Mouse (Mus musculus): Measurements from ENCODE around the gene Lbhd2. TPM values are rescaled to one million over a fixed set of nuclear protein-coding genes. Genes with fewer than 3 reads are reported as not detected.
A peak's percentile ranks its signal among the peaks of the same experiment; 100 is the strongest.

Gene Lbhd2
- polyA plus RNA-seq, 1 experiment from 2014 or later, result not detected

DNA sequence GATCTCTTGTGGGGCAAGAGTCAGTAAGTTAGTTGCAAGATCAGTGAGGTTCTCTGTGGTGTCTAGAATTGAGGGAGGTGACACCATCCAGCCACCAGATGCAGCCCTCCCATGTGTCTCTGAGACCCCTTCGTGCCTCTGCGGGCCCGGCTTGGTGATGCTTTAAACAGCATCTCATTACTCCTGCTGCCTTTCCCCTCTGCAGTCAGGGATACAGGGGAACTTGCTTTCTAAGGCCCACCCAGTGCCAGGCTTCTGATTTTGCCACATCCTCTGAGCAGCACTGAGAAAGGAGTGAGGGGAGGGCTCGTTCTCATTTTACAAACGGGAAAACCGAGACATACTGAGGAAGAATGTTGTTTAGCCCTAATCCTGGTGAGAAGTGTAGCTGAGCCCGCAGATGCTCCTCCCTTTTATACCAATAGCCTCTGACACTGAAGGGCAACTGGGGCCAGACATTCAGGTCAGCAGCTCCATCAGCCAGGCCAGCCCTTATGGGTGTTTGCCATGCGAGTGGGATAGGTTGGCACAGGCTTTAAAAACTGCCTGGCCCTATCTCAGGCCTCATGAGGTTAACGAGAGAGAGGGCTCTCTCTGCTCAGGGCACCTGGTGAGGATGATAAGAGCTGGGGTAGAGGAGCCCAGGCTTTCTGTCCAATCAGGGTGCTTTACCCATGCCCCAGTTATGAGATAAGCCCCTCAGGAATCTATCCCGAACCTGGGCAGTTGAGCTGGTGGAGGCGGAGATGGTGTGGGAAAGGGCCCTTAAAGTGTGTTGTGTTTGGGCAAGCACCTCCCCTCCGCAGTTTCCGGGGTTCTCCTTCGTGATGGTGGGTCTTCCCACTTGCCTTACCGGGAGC is 36.6 kb downstream of the Lbhd2 start:
- peak; percentile 61 for ATAC-seq (ENCODE audit: insufficient number of reproducible peaks, low FRiP score)
- Histone ChIP-seq H3K4me1 (replicated peaks) (peaks cover 48% of the 10 kb centered on the region), H3K4me3 (peak overlapping the region; percentile 49), H3K9me3 (replicated peaks) (0 out of 2 replicates have a peak, but pooled peaks cover 4% of the 10 kb centered on the region), H3K27me3 (replicated peaks) (peaks cover 92% of the 10 kb centered on the region), H3K9ac (peak overlapping the region; percentile 54), H3K4me2 (peak overlapping the region; percentile 78), H3K36me3 (no peaks in the 10 kb centered on the region), H3K27ac (ENCODE audit: poor library complexity, severe bottlenecking) (no peak overlapping the region)
- WGBS, result 16% methylated on average over 15 of the region's 15 CpGs

DNA sequence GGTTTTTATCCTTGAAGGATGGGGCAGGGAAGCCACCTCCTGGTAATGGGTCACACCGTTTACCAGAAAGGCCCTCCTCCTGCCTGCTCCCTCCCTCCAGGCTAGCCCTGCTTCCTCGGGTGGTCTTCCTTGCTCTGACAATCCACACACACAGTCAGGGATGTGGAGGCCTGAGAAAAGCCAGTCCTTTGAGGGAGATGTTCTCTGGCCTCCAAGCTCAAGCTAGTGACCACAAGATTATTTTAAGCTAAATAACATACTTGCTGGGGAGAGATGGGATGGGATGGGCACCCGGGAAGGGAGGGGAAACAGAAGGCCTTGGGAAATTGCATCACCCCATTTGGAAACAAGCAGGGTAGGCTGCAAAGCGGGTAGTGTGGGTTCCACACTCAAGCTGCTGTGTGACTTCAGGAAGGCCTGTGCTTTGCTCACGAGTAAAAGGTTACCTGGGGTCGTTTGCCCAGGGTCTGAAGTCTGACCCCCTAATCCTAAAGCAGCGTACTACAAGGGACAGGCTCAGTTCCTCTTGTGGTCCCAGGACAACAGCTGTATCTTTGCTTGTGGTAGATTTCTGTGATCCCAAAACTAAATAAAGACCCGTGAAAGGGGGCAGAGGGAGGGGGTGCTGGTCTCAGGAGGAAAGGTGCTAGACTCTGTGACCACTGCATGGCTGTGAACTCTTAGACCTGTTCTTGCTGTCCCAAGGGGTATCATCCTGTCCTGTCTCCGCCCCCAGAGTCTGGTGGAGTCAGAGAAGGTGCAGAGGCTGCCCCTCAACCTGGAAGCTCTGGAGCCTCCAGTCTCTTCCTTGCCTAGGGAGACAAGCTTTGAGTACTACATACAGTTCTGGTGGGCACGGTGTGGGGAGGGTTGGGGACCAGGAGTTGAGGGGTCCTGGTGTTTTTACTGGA is 37.6 kb downstream of the Lbhd2 start:
- no peak overlapping the region for H3K27ac ChIP-seq (ENCODE audit: poor library complexity, severe bottlenecking)
- 0 out of 2 replicates have a peak, but pooled peaks cover 4% of the 10 kb centered on the region for H3K9me3 ChIP-seq (replicated peaks)
- no peak for ATAC-seq (ENCODE audit: insufficient number of reproducible peaks, low FRiP score)
- H3K4me2 ChIP-seq, result peak overlapping the region; percentile 78
- H3K27me3 ChIP-seq (replicated peaks), result peaks cover 94% of the 10 kb centered on the region
- H3K4me1 ChIP-seq (replicated peaks), result peaks cover 57% of the 10 kb centered on the region
- no peak overlapping the region for H3K9ac ChIP-seq
- peak overlapping the region; percentile 49 for H3K4me3 ChIP-seq
- WGBS, result 36% methylated on average over 10 of the region's 10 CpGs
- no peaks in the 10 kb centered on the region for H3K36me3 ChIP-seq

- peaks cover 98% of the 10 kb centered on the region for H3K27me3 ChIP-seq (replicated peaks)
- ATAC-seq (ENCODE audit: insufficient number of reproducible peaks, low FRiP score), result no peak
- H3K36me3 ChIP-seq, result no peaks in the 10 kb centered on the region
- H3K4me1 ChIP-seq (replicated peaks), result peaks cover 69% of the 10 kb centered on the region
- WGBS, result 7% methylated on average over 52 of the region's 52 CpGs
- H3K4me2 ChIP-seq, result peak overlapping the region; percentile 53
- H3K9ac ChIP-seq, result peak overlapping the region; percentile 7
- H3K27ac ChIP-seq (ENCODE audit: poor library complexity, severe bottlenecking), result no peak overlapping the region
- H3K4me3 ChIP-seq, result peak overlapping the region; percentile 25
- H3K9me3 ChIP-seq (replicated peaks), result no peaks in the 10 kb centered on the region
Observed at GRCm38 (mm10) chr12:111445161-111445889, 38.7 kb downstream of the Lbhd2 start.

DNA sequence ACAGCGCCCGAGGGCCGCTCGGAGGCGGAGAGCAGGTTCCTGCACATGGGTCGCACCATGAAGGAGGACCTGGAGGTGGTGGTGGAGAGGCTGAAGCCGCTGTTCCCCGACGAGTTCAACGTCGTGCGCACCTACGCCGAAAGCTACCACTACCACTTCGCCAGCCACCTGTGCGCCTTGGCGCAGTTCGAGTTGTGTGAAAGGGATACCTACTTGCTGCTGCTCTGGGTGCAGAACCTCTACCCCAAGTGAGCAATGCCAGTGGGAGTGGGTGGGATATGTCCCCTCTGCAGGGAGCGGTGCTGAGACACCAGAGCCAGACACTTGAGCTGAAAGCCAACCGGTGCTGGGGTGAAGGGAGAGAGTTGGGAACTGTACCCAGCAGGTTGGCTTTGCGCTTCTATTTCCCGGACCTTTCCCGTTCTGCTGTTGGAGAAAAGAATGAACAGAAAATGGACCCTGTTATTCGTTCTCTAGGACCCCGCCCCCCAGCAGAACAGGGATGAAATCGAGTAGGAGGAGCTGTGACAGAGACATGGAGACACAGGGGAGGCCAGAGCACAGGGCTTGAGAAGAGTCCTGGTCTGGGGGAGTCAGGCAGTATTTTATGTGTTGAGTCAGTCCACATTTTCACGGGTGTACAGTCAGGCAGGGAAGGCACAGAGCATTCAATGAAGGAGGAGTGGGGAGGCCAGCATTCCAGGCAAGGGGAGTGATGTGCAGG is 39.4 kb downstream of the Lbhd2 start:
- Histone ChIP-seq H3K9ac (peak overlapping the region; percentile 7), H3K4me1 (replicated peaks) (peaks cover 75% of the 10 kb centered on the region), H3K4me3 (peak overlapping the region; percentile 25), H3K27me3 (replicated peaks) (peaks cover 99% of the 10 kb centered on the region), H3K36me3 (no peaks in the 10 kb centered on the region), H3K4me2 (peak overlapping the region; percentile 53), H3K9me3 (replicated peaks) (no peaks in the 10 kb centered on the region), H3K27ac (ENCODE audit: poor library complexity, severe bottlenecking) (no peak overlapping the region)
- ATAC-seq (ENCODE audit: insufficient number of reproducible peaks, low FRiP score), result no peak
- WGBS, result 18% methylated on average over 27 of the region's 27 CpGs

- peaks cover 75% of the 10 kb centered on the region for H3K4me1 ChIP-seq (replicated peaks)
- H3K36me3 ChIP-seq, result no peaks in the 10 kb centered on the region
- H3K4me2 ChIP-seq, result no peak overlapping the region
- H3K9ac ChIP-seq, result no peak overlapping the region
- no peaks in the 10 kb centered on the region for H3K9me3 ChIP-seq (replicated peaks)
- ATAC-seq (ENCODE audit: insufficient number of reproducible peaks, low FRiP score), result no peak
- H3K27me3 ChIP-seq (replicated peaks), result peaks cover 99% of the 10 kb centered on the region
- no peak overlapping the region for H3K4me3 ChIP-seq
- no peak overlapping the region for H3K27ac ChIP-seq (ENCODE audit: poor library complexity, severe bottlenecking)
- WGBS, result 34% methylated on average over 5 of the region's 5 CpGs
Observed at GRCm38 (mm10) chr12:111446745-111447144, 40.1 kb downstream of the Lbhd2 start.

- Histone ChIP-seq H3K4me1 (replicated peaks) (peaks cover 69% of the 10 kb centered on the region), H3K27ac (ENCODE audit: poor library complexity, severe bottlenecking) (no peak overlapping the region), H3K4me3 (no peak overlapping the region), H3K9me3 (replicated peaks) (no peaks in the 10 kb centered on the region), H3K36me3 (no peaks in the 10 kb centered on the region), H3K9ac (no peak overlapping the region), H3K4me2 (no peak overlapping the region), H3K27me3 (replicated peaks) (peaks cover 99% of the 10 kb centered on the region)
- no peak for ATAC-seq (ENCODE audit: insufficient number of reproducible peaks, low FRiP score)
- 40% methylated on average over 9 of the region's 9 CpGs for WGBS
Observed at GRCm38 (mm10) chr12:111447350-111447749, 40.7 kb downstream of the Lbhd2 start.

DNA sequence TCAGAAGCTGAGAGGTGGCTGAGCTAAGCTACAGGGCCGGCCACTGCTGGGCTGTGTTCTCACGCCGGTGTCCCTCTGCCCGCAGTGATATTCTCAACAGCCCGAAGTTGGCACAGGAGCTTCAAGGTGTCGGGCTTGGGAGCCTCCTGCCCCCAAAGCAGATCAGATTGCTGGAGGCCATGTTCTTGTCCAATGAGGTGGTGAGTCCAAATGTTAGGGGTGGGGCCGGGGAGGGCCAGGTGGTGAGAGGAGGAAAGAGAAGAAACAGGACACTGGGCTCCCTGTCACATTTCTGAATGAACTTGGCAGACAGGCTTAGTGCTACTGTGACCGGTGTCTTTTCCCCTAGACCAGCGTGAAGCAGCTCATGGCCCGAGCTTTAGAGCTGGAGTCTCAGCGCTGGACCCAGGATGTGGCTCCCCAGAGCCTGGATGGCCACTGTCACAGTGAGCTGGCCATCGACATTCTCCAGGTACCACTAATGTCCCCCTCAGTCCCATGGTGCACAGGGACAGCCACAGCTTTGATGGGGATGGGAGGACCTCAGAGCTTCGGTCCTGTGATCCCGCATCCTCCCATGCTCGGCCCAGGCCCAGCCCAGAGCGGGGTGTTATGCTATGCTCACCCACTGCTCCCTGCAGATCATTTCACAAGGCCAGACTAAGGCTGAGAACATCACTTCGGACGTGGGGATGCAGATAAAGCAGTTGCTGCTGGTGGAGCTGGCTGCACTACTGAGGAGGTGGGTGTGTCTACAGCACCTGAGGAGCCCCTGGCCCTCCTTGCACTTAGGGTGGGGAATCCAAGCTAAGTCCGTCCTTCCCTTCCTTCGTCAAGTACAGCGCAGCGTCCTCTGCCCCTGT is 41.5 kb downstream of the Lbhd2 start:
- no peak for ATAC-seq (ENCODE audit: insufficient number of reproducible peaks, low FRiP score)
- Histone ChIP-seq H3K4me3 (no peak overlapping the region), H3K27me3 (replicated peaks) (peaks cover 99% of the 10 kb centered on the region), H3K4me2 (no peak overlapping the region), H3K9ac (no peak overlapping the region), H3K4me1 (replicated peaks) (peaks cover 61% of the 10 kb centered on the region), H3K9me3 (replicated peaks) (no peaks in the 10 kb centered on the region), H3K27ac (ENCODE audit: poor library complexity, severe bottlenecking) (no peak overlapping the region), H3K36me3 (no peaks in the 10 kb centered on the region)
- 34% methylated on average over 22 of the region's 22 CpGs for WGBS

GRCm38 (mm10) chr12:111448931-111449705 is 42.5 kb downstream of the Lbhd2 start:
- Histone ChIP-seq H3K9me3 (replicated peaks) (no peaks in the 10 kb centered on the region), H3K36me3 (no peaks in the 10 kb centered on the region), H3K4me1 (replicated peaks) (peaks cover 55% of the 10 kb centered on the region), H3K27ac (ENCODE audit: poor library complexity, severe bottlenecking) (peak overlapping the region; percentile 5; the same call in 1 of the 2 replicates), H3K27me3 (replicated peaks) (peaks cover 98% of the 10 kb centered on the region), H3K4me3 (no peak overlapping the region), H3K9ac (no peak overlapping the region), H3K4me2 (no peak overlapping the region)
- ATAC-seq (ENCODE audit: insufficient number of reproducible peaks, low FRiP score), result peak; percentile 31; the same call in 1 of the 2 replicates
- 33% methylated on average over 13 of the region's 14 CpGs for WGBS

- H3K9ac ChIP-seq, result no peak overlapping the region
- peaks cover 64% of the 10 kb centered on the region for H3K4me1 ChIP-seq (replicated peaks)
- H3K4me3 ChIP-seq, result no peak overlapping the region
- H3K27ac ChIP-seq (ENCODE audit: poor library complexity, severe bottlenecking), result no peak overlapping the region
- no peaks in the 10 kb centered on the region for H3K36me3 ChIP-seq
- no peak overlapping the region for H3K4me2 ChIP-seq
- no peak for ATAC-seq (ENCODE audit: insufficient number of reproducible peaks, low FRiP score)
- peaks cover 91% of the 10 kb centered on the region for H3K27me3 ChIP-seq (replicated peaks)
- WGBS, result 40% methylated on average over 6 of the region's 6 CpGs
- no peaks in the 10 kb centered on the region for H3K9me3 ChIP-seq (replicated peaks)
Observed at GRCm38 (mm10) chr12:111450359-111450758, 43.8 kb downstream of the Lbhd2 start.

Measured in heart, embryonic 12.5 days (tissue).